Mouse (Mus musculus) activated CD4-positive, CD25-positive, alpha-beta regulatory T cell, adult 4 months (primary cell): ENCODE data around the gene Crxos. TPM values are rescaled to one million over a fixed set of nuclear protein-coding genes. Genes with fewer than 3 reads are reported as not detected.
A peak's percentile ranks its signal among the peaks of the same experiment; 100 is the strongest.

Experiments used
- ATAC-seq: one replicate; pipeline ENCODE4 v1.8.0; 2017
- polyA plus RNA-seq, 2 experiments: library from polyadenylated mRNA; unstranded; fragments of 100-300 nt; shearing (Covaris generic); gene quantifications; one replicate each; pipeline ENCODE4 v1.2.1; 2017

Gene Crxos
- polyA plus RNA-seq, 2 experiments from 2014 or later: not detected

GRCm38 (mm10) chr7:15922220-15922773, 39.9 kb downstream of the Crxos start, which contains the start of gene Selenow:
Gene Selenow (minus strand): TSS chr7:15922402.
- peak; percentile 90 for ATAC-seq

- peak; percentile 65 for ATAC-seq
These were observed 47.5 kb downstream of the Crxos start for GRCm38 (mm10) chr7:15929910-15930309.

GRCm38 (mm10) chr7:15930543-15930942, 48.1 kb downstream of the Crxos start:
- no peak for ATAC-seq

- no peak for ATAC-seq
These were observed 49.2 kb downstream of the Crxos start for GRCm38 (mm10) chr7:15931635-15932034.

- no peak for ATAC-seq
These were observed 51.3 kb downstream of the Crxos start for GRCm38 (mm10) chr7:15933437-15934359.

- no peak for ATAC-seq
These were observed 55.1 kb downstream of the Crxos start for GRCm38 (mm10) chr7:15937491-15937890.

GRCm38 (mm10) chr7:15938621-15939020, 56.2 kb downstream of the Crxos start:
- no peak for ATAC-seq

- ATAC-seq: no peak
These were observed 61.9 kb downstream of the Crxos start for GRCm38 (mm10) chr7:15944311-15944710.

GRCm38 (mm10) chr7:15945211-15945610, 62.8 kb downstream of the Crxos start:
- no peak for ATAC-seq

- ATAC-seq: peak; percentile 84
These were observed 63.5 kb downstream of the Crxos start, which contains the start of gene Nop53 for GRCm38 (mm10) chr7:15945721-15946536. Gene Nop53 (minus strand): TSS chr7:15946074.

- no peak for ATAC-seq
These were observed 65.3 kb downstream of the Crxos start for GRCm38 (mm10) chr7:15947653-15948260.

GRCm38 (mm10) chr7:15948381-15948941, 66.0 kb downstream of the Crxos start:
- ATAC-seq: peak; percentile 50

- peak; percentile 30 for ATAC-seq
These were observed 66.9 kb downstream of the Crxos start for GRCm38 (mm10) chr7:15949216-15949790.

GRCm38 (mm10) chr7:15950008-15950407, 67.6 kb downstream of the Crxos start:
- no peak for ATAC-seq

GRCm38 (mm10) chr7:15952416-15952815, 70.0 kb downstream of the Crxos start:
- no peak for ATAC-seq

Other genes starting within 250 kb of the Crxos start
- gene Obox3, start 242.7 kb upstream of the Crxos start, polyA plus RNA-seq: not detected
- not detected for gene Obox5, start 132.5 kb upstream of the Crxos start, polyA plus RNA-seq
- not detected for gene Obox6, start 42.9 kb upstream of the Crxos start, polyA plus RNA-seq
- gene Crx, start 2.6 kb upstream of the Crxos start, polyA plus RNA-seq: not detected
- 100 to 1,000 TPM; 824 to 866 TPM for gene Selenow, start 39.8 kb downstream of the Crxos start, polyA plus RNA-seq
- gene Nop53, start 63.5 kb downstream of the Crxos start, polyA plus RNA-seq: 100 to 1,000 TPM; 334 to 398 TPM
- gene Ehd2, start 85.0 kb downstream of the Crxos start, polyA plus RNA-seq: under 1 TPM; 0.07 to 0.11 TPM
- 1 to 10 TPM; 3.7 TPM for gene Bicra, start 165.3 kb downstream of the Crxos start, polyA plus RNA-seq
- under 1 TPM in 1 of 2 experiments, not detected in 1; 0.11 TPM for gene Zfp541, start 179.2 kb downstream of the Crxos start, polyA plus RNA-seq
- 100 to 1,000 TPM; 162 to 259 TPM for gene Napa, start 215.8 kb downstream of the Crxos start, polyA plus RNA-seq
- gene Kptn, start 237.3 kb downstream of the Crxos start, polyA plus RNA-seq: 10 to 100 TPM; 18.6 to 21.8 TPM
- gene Slc8a2, start 247.2 kb downstream of the Crxos start, polyA plus RNA-seq: not detected